Mouse (Mus musculus): ENCODE data around the gene Tbc1d32.

- TF ChIP-seq GATA1 (IDR thresholded peaks at IDR 0.05; ENCODE audit: low read length) (no peak), TAL1 (IDR thresholded peaks at IDR 0.05; ENCODE audit: low read length) (no peak)
These were observed 113.4 kb downstream of the Tbc1d32 start for GRCm38 (mm10) chr10:56114951-56115635.
